Mouse (Mus musculus): ENCODE data around the gene Aig1.

The Aig1 gene

DNA sequence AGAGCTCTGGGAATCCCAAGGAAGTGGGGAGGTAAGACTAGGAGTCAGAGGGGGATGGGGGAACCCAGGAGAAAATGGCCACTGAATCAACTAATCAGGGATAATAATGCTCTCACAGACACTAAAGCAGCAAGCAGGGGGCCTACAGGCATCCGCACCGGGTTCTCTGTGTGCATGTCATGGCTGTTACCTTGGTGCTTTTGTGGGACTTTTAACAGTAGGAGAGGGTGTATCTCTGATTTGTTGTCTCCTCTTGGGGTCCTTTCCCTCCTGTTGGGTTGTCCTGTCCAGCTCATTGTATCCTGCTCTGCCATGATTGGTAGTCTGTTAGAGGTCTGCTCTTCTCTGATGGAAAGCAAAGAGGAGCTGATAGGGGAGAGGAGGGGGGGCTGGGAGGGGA lies 19.6 kb downstream of the Aig1 start:
- DNase-seq (ENCODE audit: low spot score in 2 of 2): no peak

DNA sequence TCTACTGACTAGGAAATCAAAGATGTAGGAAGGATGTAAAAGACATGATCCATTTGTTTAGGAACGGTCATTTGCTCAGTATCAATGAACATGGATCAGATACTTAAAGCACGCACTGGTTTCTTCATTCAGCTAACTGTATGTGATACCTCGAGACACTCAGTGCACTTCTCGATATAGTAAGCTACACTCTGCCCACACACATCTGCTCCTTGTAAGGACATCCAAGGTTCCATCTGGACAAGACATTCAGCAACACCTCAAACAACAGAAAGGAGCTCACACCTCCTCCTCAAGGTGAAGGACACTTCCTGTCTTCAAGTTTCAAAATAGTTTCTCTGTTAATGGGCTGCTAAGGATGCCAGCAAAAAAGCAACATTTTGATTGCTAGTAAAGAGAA lies 23.9 kb downstream of the Aig1 start:
- DNase-seq (ENCODE audit: low spot score in 2 of 2): no peak

DNA sequence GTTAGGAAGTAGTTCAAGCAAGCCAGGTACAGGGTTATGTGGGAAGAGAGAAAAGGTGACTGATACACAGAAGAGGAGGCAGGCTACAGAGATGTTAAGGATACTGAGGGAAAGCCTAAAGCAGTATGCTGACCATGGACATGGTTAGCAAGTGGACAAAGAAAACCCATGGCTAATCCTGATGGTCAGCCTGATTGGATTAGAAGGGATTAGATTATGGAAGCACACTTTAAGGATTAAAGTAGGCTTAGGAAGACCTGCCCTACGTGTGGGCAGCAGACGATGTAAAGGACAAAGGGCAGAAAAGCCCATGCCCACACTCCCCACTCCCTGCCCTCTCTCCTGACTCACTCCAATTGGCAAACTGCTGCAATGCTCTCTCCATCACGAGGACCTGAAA lies 25.0 kb downstream of the Aig1 start:
- no peak for DNase-seq (ENCODE audit: low spot score in 2 of 2)

DNA sequence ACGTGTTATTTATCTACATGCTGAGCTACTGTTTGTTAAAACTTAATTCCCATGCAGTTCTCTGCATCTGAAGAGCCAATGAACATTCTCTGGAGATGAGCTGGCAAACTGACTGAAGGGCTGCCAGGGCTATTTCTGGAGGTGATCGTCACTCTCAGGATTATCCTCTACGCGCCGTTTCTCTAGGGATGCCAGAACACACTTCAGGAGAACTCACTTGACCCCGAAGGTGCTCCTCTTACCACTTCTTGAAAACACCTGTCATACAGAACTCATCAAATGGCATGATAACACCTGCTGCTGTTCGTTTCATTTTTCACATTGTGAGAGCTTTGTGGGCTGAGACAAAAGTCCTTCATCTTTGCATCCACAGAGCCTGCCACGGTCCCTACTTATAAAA lies 25.9 kb downstream of the Aig1 start:
- DNase-seq (ENCODE audit: low spot score in 2 of 2): peak in 1 of 2 experiments; percentile 19

DNA sequence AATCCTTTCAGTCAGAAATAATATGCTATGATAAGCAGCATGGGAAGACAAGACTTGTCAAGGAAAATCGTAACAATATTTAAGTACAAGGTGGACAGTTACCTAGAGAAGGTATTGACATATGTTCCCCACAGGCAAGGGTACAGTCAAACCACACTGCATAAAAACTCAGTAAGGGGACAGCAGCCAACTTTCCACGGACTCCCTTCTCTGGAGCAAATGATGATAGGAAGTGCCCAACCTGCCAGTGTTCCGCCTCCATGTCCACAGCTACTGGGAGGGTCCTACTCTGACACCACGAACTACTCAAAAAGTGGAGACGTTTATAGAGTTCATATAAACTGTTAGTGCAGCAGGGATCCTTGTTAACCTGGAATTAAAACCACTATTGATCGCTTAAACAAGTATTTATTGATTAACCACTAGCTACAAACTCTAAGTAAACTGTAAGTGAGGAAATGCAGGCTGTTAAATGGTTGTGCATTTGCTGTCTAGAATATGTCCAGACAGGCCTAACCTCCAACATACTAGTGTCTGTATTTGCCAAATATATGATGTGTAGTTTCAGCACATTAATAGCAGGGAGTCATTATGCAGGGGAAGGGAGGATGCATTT lies 30.2 kb downstream of the Aig1 start:
- no peak for DNase-seq (ENCODE audit: low spot score in 2 of 2)

DNA sequence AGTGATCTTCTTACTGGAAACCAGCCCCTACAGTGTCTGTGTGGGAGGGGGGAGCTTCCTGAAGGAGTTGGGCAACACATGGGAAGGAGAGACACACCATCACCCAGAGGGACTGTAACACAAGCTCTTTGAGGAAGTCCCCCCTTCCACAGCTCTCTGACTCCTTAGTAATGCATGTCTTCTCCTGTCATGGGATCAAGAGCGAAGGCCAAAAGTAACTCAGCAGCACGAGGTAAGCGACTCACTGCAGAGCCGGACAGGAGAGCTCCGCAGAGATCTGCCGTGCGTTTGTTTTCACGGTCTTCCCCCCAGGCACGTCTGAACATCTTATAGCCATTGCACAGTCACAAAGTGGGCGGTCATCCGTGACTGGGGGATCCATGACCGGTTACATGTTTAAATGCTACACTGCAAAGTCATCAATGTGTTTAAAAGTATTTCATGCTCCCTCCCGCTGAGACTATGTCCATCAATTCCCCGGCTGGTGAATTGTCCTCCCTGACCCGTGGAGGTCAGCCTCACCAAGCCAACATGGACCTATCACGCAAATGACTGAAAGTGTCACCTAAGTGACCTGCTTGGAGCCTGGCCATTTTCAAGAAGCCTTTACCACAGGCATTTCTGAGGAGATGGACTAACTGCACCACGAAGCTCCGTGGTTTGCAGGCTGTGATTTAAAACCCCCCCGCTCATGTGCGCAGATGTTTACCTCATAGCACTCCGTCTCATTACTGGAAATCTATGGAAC lies 30.9 kb downstream of the Aig1 start:
- no peak for DNase-seq (ENCODE audit: low spot score in 2 of 2)

DNA sequence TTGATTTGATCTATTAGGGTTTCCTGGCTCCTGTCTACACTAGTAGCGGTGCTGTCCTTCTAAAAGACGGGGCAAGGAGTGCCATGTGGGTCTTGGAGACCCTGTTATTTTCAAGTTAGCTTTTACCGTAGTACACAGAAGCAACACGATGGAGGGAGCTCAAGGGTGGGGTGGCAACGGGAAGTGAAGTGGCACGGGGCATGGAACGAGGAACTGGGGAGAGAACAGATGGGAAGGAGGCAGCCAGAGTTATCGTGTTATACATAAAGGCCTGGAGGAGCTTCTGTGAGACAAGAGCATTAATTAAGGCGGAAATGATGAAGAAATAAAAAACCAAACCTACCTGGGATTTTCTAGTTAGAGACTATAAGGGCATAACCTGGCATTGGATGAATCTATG lies 31.8 kb downstream of the Aig1 start:
- DNase-seq (ENCODE audit: low spot score in 2 of 2): no peak

DNA sequence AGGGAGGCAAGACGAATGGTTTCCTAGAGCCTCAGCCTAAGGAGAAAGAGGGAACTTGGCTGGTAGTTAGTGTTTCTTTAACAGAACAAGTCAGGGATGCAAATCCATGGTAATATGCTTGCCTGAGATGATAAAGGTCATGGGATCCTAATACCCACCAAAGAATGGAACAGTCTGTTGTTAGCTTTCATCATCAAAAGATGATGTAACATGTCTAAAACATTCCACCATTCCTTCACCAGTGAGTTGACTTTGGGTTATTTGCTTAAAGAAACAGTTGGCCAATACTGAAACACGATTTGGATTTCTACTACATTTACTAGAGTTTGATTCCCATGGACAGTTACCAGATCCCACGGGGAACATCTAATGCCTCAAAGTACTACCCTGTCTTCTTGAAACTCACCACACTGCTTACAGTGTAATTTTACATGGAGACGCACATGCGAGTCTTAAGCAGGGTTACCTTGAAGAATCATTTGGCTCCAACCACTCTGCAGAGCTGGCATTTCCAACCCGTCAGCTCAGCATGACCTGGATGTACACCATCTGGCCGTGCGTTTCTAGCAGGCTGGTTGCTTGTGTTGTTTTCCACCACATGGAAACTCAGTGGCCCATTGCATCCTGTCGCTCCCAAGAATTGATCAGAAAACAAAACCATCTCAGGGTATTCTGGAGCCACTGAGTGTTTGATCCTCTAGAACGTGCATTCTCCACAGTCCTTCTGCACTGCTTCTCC lies 32.9 kb downstream of the Aig1 start:
- no peak for DNase-seq (ENCODE audit: low spot score in 2 of 2)

DNA sequence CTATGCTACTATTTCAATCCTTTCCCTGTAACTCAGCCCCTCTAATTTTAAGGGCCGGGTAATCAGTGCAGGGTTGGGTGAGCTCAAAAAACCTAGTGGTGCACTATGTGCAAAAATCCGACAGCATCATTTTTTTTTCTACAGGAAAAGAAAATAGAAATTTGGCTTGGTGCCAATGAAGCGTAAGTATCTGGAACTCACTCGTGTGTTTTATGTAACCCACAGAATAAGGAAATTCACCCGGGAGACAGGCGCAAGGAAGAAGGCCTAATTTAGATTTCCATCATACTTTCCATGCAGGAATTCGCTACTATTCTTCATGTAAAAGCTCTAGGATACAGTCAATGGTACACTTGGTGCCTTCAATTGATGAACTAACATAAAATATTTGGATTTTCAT lies 34.7 kb downstream of the Aig1 start:
- no peak for DNase-seq (ENCODE audit: low spot score in 2 of 2)

DNA sequence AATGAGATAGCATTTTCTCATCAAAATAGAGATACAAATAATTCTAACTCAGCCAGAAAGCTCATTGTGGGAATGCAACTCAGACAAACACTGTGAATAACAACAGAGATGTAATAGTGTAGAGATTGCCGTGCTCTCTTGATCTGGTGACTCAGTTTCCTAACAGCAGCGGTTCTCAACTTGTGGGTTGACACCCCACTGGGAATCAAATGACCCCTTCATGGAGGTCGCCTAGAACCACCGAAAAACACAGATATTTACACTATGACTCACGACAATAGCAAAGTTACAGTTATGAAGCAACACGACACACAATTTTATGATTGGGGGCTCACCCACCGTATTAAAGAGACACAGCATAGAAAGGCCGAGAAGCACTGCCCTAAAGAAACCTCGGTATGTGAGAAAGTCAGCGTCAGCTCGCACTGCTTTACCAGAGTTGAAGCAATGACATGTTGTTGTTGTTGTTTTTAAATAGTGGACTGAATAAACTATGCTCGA lies 35.7 kb downstream of the Aig1 start:
- DNase-seq (ENCODE audit: low spot score in 2 of 2): no peak

DNA sequence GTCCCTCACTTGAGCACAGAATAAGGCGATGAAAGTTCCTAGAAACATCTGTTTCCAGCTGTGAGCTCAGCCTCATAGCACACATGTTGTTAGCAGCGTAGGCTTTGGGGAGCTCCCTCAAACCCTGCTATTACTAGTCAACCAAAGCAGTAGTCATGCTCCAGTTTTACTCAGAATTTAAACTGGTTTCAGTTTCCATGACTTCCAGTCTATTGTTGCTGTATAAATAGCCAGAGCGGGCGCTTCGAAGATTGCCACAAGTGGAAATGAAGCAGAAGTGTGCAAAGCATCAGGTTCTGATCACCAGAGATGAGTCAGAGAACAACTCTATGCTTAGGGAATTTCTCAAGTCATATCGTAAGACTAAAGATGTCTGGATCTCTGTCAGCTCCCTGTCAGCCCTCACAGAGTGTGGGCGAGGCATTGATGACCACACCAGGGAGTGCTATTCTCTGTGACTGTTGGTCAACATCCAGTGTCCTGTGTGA lies 36.2 kb downstream of the Aig1 start:
- DNase-seq (ENCODE audit: low spot score in 2 of 2): no peak

DNA sequence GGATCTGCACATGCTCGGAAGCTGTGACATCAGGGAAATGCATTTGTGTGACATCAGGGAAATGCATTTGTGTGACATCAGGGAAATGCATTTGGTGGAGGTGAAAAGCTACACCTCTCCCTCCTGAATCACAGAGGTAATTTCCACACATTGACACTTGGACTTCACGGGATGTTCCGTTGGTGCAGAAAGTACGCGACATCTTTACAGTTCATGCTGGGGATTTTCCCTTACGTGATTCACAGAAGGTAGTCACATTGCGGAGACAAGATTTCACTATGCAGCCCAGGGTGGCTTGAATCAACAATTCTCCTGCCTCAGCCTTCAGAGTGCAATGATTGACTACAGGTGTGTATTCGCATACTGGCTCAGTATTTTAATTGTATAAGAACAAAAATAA lies 41.6 kb downstream of the Aig1 start:
- DNase-seq (ENCODE audit: low spot score in 2 of 2): no peak

DNA sequence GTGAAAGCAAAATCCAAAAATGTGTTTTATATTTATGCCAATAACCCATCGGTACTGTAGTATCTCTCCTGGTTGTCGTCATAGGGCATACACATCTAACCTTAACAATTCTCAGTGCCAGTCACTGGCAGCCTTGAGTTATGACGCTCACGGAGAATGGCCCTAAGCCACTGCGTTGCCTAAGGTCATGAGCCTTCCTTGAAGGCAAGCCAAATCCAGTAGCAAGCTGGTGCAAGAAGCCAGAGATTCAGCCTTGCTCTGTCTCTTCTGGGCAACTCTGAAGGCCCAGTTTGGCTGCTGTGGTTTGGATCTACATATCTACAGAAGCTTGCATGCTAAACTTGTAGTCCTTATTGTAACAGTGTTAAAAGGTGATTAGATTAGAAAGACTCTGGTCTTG lies 55.2 kb downstream of the Aig1 start:
- no peak for DNase-seq (ENCODE audit: low spot score in 2 of 2)

DNA sequence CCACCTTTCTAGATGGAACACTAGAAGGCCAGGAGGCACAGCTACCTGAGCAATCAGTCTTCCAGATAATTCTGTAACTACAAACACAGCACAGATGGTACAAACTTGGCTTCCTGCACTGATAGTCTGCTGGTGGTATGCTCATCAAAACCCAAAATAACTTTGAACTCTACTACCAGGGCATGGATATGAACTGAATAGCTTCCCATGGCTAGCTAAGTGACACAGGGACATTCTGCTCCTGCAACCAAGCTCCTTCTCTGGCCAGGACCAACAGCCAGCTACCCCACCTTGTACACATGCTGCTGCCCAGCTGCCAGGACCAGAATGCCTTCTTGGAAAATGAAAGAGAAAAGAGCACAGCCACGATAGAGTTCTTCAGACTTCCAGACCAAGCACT lies 60.5 kb downstream of the Aig1 start:
- DNase-seq (ENCODE audit: low spot score in 2 of 2): no peak

DNA sequence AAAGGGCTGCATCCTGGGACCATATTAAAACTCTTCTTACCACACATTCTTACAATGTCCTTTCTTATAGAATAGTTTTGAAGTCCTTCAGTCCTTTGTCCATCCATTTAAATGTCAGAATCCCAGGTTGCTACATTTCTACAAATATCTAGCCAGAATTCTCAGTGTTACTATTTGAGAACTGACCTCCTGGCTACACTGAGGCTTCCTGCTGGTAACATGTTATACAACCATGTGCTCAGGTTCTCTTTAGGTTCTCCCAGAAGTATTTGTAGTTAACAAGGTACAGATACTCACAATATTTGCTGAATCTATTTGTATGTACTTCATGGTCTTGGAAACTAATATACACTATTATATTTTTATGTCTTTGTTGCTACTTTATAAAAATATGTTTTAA lies 62.0 kb downstream of the Aig1 start:
- no peak for DNase-seq (ENCODE audit: low spot score in 2 of 2)

DNA sequence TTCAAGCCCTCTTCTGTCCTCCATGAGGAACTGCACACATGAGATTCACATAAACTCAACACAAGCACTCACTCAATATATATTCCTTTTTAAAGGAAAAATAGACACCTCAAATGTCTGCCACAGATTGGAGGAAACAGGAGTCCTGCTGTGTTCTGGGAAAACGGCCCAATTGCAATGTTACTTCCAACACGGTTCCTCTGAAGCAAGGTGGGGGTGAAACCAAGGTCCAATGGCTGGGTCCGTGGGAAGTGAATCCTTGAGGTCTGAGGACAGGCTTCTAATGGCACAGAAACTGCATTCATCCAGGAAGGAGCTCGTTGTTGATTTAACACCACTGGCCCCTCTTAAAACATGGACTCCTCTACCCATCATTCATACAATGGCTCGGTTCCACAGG lies 67.5 kb downstream of the Aig1 start:
- DNase-seq (ENCODE audit: low spot score in 2 of 2): no peak

DNA sequence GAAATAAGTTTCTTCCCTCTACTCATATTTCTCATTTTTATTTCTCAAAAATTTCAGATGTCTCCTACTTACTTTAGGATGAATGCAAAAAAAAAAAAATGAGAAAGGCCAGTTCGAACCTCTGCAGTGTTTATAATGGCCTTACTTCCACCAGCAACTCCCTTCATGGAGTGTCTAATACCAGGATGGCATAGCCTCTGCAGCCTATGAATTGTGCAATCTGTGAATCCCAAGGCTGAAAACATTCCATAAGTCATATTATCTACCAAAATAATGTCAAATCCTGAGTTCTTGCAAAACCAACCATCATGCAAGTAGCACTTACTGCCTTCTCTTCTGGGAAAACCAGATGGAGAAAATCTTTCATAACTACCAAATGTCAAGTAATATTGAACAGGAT lies 75.3 kb downstream of the Aig1 start:
- no peak for DNase-seq (ENCODE audit: low spot score in 2 of 2)

DNA sequence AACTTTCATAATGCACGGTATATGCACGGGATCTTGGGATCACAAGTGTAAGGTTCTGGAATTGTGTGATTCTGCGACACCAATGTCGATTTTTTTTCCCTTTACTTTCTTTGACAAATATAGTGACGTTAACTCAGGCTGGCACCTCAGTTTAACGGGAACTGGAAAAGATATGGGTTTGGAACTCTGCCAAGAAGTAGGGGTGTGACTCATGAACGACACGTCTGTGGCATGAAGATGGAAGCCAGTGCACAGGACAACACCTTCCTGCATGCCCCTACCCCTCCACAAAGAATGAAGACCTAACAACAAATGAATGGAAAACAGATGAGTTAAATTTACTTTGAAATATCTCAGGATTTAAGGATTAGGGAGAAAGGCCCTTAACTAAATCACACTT lies 76.0 kb downstream of the Aig1 start:
- DNase-seq (ENCODE audit: low spot score in 2 of 2): no peak

DNA sequence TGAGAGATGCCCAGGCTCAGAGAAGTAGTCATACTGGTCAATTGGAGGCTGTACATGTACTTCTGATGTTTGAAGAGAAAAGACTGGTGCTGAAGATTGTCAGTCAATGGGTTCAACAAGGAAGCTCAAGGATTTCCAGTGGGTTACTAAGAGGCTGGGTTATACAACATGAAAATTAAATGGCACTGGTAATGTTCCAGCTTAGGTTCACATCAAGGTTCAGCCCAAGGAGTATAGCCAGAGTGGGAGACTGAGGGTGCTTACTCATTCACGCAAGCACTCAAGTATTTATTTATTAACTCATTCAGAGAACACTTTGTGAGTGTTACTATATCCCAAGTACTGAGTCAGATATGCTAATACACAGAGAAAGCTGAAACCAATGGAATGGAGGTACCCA lies 79.2 kb downstream of the Aig1 start:
- DNase-seq (ENCODE audit: low spot score in 2 of 2): no peak

DNA sequence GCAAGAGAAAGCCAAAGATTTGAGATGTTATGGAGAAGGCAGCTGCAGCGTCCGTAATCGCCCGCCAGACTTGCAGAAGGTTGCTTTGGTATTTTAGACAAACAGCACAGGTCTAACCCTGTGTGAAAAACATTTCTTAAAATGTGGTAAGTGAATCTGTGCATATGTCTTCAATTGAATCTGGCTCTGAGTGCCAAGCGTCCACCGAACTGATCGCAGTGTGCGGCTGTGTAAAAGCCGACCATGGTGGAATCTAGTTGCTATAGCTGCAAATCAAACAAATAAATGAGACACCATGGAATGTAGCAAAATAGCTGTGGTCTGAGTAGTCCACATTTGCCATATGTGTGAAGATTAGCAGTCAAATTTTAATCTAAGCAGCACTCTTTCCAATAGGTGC lies 80.7 kb downstream of the Aig1 start:
- no peak for DNase-seq (ENCODE audit: low spot score in 2 of 2)

DNA sequence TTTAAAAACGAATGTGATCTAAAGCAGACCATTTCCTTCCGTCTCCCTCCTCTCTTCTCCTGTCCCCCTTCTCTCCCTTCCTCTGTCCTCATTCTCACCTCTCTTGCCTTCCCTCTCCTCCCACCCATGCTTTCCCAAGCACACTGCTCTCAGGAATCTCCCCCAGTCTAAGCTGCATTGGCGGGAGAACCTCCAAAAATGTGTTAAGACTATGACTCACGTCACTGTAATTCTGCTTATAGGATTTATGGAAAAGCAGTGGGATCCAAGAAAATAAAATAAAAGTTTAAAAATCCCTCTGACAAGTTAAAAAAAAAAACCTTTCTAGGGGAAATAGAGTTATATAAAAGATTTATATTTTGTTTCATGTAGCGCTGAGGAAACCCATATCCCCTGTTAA lies 86.0 kb downstream of the Aig1 start:
- DNase-seq (ENCODE audit: low spot score in 2 of 2): no peak

DNA sequence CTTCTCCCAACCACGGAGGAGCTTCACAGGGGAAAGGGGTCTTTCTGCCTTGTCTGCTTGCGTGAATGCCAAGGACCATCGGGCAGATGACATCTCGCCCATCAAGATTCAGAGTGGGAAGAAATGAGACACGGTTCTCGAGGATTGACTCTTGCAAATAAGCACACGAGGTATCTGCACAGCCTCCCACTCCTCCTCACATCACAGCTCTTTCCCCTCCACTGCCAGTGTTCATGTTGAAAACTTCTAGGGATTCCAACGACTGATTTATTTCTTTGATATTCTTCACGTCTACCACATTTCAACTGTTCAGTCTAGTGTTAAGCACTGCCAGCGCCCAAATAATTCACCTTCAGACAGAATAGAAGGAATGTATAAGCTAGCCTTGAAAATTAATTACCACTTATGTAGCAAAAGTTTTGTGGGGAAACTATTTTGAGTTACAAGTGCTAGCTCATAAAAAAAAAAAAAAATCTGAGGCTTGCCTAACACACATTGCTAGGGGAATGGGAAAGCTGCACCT lies 86.5 kb downstream of the Aig1 start:
- DNase-seq (ENCODE audit: low spot score in 2 of 2): no peak

DNA sequence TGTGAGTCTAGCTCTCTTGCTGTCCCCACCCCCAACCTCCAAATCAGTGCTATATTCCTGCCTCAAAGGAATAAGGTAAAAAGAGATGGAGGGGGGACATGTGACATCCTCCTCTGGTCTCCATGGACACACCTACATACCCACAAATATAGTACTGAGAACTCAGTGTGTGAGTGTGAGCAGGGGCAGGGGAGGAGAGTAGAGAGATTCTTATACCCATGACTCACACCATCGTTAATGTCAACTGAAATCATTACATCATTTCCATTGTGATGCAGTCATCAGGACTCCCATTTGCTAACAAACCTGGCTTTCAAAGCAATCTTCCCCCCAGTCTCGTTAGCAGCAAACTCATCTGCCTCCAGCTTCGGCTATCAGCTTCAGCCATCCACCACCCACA lies 92.8 kb downstream of the Aig1 start:
- DNase-seq (ENCODE audit: low spot score in 2 of 2): no peak

Measured in frontal cortex, postnatal 14 days (tissue).